In genomic region chr4:89697951-89698350, GRCm38 (mm10) we compare ENCODE assay signal across 21 mouse cellular contexts. TPM values are rescaled to one million over a fixed set of nuclear protein-coding genes. Genes with fewer than 3 reads are reported as not detected.
"Had no signal": no experiment of that assay in that cellular context is flagged by ENCODE, and none has a peak within 500 bp of the region (broad histone marks: within the 10 kb centered on the region; RNA-seq: fewer than 3 reads in every experiment).

No protein-coding gene starts in this region.

- H3K9ac ChIP-seq: lung, embryonic 14.5 days; midbrain, embryonic 13.5 days; midbrain, embryonic 15.5 days; neural tube, embryonic 13.5 days; neural tube, embryonic 15.5 days had no signal

- H3K27ac ChIP-seq: midbrain, embryonic 10.5 days; midbrain, embryonic 13.5 days; midbrain, embryonic 15.5 days; neural tube, embryonic 13.5 days; neural tube, embryonic 15.5 days had no signal

- H3K4me3 ChIP-seq: midbrain, embryonic 10.5 days; midbrain, embryonic 13.5 days; midbrain, embryonic 15.5 days; myocyte; neural tube, embryonic 13.5 days; neural tube, embryonic 15.5 days had no signal

- H3K27me3 ChIP-seq: midbrain, embryonic 13.5 days; midbrain, embryonic 15.5 days; neural tube, embryonic 13.5 days; neural tube, embryonic 15.5 days had no signal

- ATAC-seq: midbrain, embryonic 13.5 days; midbrain, embryonic 15.5 days had no signal

- H3K9me3 ChIP-seq: midbrain, embryonic 10.5 days; midbrain, embryonic 13.5 days; midbrain, embryonic 15.5 days; neural tube, embryonic 13.5 days; neural tube, embryonic 15.5 days had no signal

- H3K4me1 ChIP-seq: midbrain, embryonic 10.5 days; midbrain, embryonic 13.5 days; midbrain, embryonic 15.5 days; neural tube, embryonic 13.5 days; neural tube, embryonic 15.5 days had no signal

- DNase-seq: lung, adult 18-20 months; lung, embryonic 14.5 days; lung, postnatal 10 days; lung, postnatal 4 days; retina, postnatal 1 day; right cerebral cortex, adult 18-20 months; right cerebral cortex, postnatal 25 days; right cerebral cortex, postnatal 4 days; spleen, adult 18-20 months; thymus, adult 18-20 months; thymus, postnatal 14 days; thymus, postnatal 36 days had no signal

- H3K36me3 ChIP-seq: midbrain, embryonic 10.5 days; midbrain, embryonic 13.5 days; midbrain, embryonic 15.5 days; neural tube, embryonic 13.5 days; neural tube, embryonic 15.5 days had no signal

- H3K4me2 ChIP-seq: lung, embryonic 14.5 days; midbrain, embryonic 13.5 days; midbrain, embryonic 15.5 days; neural tube, embryonic 13.5 days; neural tube, embryonic 15.5 days had no signal

RNA-seq across cellular contexts. Expression of gene Dmrta1, which starts 18.7 kb away (rescaled TPM):
- total RNA-seq: megakaryocyte-erythroid progenitor cell, adult 5-6 weeks had no signal
- polyA plus RNA-seq: lung, embryonic 14.5 days; lung, embryonic 16.5 days; myocyte; small intestine, adult 2 months had no signal
